Mouse (Mus musculus): ENCODE data around the gene Krt1.

DNA sequence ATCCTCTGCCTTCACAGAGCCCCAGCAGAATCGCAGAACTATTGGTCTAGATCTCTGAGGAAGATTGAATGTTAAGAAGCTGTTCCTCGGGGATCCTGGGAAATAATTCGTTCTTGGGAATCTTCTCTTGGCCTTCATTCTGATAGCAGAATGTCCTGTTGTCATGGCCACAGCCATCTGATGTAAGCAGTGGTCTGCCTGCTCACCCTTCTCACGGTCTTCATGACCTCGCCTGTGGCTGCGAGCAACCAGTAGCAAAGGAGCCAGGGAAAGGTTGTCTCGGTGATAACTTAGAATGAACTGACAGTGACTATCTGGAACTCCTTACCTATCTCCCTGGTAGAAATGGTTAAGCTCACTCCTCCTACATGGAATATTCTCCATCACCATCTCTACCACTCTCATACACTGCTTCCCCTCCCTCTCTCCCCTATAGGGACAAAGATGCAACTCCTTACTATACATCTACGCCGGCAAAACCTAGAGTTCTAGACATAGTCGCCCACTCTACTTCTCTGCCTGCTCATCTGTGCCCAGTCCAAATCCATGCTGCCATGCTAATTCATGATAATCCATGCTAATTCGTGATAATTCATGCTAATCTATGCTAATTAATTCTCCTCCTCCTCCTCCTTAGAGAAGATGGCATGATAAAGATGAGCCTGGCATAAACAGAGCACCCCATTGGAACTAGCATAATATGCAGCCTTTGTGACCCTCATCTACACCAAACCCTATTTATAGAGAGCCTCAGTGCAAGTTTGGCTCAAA, 47.4 kb downstream of the Krt1 start:
- TF ChIP-seq CTCF (IDR thresholded peaks at IDR 0.05; ENCODE audit: borderline replicate concordance, insufficient read depth, low read depth, low read length) (no peak), POLR2A (IDR thresholded peaks at IDR 0.05; ENCODE audit: borderline replicate concordance, insufficient read depth, low read length) (no peak)
